Mouse (Mus musculus) skeletal muscle tissue, adult 2 months (tissue): ENCODE data around the gene Rap1b.
"Not testable (repeated sequence)": the region's sequence is repeated elsewhere in the genome, so short reads cannot be mapped to it uniquely, and the experiment has no call there.

Experiments used
- DNase-seq: peaks from one replicate; pipeline ENCODE4 v3.0.0-alpha.2; 2012; ENCODE audit warnings: low read depth, low spot score

Gene Rap1b

GRCm38 (mm10) chr10:117845597-117846259 is at the start of gene Rap1b:
Gene Rap1b (minus strand): TSS chr10:117846035.
- DNase-seq: peak; percentile 91

- no peak for DNase-seq
Observed at GRCm38 (mm10) chr10:117895186-117895585, 49.4 kb upstream of the Rap1b start.

- DNase-seq: no peak
Observed at GRCm38 (mm10) chr10:117894114-117895035, 48.5 kb upstream of the Rap1b start.

DNA sequence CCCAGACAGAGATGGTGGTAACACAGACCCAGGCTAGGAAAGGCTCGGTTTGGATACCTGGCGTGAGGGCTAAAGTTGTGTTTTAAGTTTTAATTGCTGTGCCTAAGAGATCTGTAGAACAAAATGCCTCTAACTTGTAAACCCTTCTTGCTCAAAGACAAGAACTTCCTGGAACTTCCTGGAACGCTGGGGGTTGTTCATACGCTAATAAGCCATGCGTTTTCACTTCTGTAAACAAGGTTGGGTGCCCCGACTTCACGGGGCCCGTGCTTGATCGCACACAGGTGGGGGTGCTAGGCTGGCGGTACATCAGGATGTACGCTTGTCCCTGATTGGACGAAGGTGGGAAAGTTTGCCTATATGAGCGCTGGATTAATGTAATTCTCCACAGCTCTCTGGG is 47.3 kb upstream of the Rap1b start:
- DNase-seq: not testable (repeated sequence)

DNA sequence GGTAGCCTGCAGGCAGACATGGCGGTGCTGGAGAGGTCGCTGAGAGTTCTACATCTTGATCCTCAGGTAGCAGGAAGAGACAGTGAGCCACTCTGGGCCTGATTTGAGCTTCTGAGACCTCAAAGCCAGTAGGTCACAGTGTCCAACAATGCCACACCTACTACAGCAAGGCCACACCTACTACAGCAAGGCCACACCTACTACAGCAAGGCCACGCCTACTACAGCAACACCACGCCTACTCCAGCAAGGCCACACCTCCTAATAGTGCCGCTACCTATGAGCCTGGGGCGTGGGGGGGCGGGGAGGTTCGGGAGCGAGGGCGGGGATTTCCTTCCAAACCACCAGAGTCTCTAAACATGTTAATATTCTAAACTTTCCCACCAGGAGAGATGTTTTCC is 45.5 kb upstream of the Rap1b start:
- no peak for DNase-seq

DNA sequence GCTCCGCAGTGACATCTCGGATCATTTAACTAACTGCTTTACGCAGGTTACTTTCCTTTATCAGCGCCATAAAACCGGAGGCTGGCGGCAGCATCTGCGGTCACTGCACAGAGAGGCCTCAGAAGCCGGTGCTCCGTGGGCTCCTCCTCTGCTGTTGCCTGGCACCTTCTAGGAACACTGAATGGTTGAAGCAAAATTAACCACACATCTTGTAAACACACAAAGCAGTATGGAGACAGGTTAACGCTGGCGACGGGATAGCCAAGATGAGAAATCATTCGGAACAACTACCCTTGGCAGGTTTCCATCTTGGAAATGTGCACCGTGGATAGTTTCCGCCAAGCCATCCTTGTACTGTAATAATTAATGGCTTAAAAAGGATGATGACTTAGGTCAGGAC is 43.0 kb upstream of the Rap1b start:
- no peak for DNase-seq

- DNase-seq: no peak
Observed at GRCm38 (mm10) chr10:117885358-117885757, 39.5 kb upstream of the Rap1b start.

- DNase-seq: no peak
Observed at GRCm38 (mm10) chr10:117884760-117885159, 38.9 kb upstream of the Rap1b start.

- no peak for DNase-seq
Observed at GRCm38 (mm10) chr10:117883438-117883837, 37.6 kb upstream of the Rap1b start.

DNA sequence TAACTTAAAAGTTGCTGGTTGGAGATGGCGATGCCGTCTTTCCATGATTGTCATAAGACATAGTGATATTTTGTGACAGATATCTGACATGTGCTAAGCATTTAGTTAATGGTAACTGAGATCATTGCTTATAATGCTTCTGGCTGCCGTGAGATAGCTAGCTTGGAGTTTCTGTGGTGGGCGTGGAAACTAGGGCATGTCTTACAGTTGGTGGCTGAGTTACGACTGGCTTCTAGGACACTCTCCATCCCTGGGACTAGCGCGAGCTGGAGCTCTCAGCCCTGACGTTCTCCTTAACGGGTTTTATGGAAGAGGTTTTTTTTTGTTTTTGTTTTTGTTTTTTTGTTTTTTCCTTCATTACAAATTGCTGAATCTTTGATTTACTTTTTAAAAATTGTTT is 32.8 kb upstream of the Rap1b start:
- DNase-seq: no peak

DNA sequence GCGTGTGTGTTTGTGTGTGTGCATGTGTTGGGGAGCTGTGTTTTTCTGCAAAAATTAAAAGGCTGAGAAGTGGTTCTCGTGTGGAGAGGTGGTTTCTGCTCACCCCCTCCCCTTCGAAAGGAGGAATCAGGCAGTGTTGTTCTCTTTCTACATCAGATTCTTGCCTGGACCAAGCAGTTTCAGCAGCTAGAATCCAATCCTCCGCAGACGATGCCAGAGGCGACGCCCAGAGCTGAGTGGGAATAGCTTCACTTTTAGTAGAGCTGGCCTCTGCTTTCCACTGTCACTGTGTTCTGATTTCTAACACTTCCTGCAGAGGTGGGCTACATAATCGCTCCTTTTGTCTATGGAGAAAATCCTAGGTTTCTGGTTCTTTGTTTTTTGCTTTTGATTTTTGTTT is 31.0 kb upstream of the Rap1b start:
- no peak for DNase-seq

GRCm38 (mm10) chr10:117876400-117876799 is 30.6 kb upstream of the Rap1b start:
- DNase-seq: no peak

DNA sequence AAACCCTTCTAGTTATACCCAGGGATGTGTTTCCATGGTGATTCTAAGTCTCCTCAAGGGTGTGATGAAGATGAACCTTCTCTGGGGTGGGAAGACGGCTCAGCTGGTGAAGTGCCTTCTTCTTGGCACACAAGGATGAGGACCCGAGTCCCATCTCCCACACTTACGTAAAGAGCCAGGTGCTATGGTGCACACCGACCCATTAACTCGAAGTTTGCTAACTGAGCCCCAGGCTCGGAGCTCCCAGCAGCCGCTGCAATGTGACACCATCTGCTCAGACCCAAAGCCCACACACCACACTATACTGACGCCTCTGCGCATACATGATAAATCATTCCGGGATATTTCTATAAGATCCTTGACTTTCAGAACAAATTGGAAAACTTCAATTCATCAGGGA is 29.1 kb upstream of the Rap1b start:
- DNase-seq: no peak

DNA sequence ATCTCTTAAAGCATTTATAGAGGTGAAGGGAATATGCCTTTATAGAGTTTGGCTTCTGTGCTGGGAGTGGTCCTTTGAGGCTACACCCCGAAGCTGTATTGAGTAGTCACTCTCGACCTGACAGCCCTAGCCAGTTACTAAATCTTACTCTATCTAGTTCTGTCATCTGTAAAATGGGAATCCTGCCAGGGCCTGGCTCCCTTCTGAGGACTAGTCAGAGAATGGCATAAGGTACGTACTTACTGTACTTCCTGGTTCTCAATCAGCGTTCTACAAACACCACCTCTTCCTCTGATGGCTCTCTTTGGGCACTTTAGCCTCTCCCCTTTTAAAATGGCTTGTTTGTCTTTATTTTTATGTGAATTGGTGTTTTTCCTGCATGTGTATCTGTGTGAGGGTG is 28.1 kb upstream of the Rap1b start:
- no peak for DNase-seq

GRCm38 (mm10) chr10:117872468-117872867 is 26.6 kb upstream of the Rap1b start:
- DNase-seq: no peak

DNA sequence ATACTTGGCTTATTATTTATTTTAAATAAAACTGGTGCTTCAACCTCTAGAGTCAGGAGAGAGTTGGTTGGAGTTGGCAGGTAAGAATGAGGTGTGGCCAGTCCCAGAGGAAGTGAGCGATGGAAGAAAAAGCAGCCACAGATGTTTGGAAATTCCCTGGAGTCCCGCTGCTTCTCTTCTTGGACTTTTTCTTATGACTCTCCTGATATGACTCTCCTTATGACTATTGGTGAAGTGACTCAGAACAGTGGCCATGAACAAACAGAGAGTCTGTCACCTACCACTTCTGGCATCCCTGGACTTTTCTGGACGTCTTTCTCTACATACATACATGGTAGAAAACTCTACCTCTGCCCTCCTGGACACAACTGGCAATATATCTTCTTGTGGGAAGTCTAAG is 21.5 kb upstream of the Rap1b start:
- DNase-seq: no peak

GRCm38 (mm10) chr10:117866641-117867040 is 20.8 kb upstream of the Rap1b start:
- no peak for DNase-seq

DNA sequence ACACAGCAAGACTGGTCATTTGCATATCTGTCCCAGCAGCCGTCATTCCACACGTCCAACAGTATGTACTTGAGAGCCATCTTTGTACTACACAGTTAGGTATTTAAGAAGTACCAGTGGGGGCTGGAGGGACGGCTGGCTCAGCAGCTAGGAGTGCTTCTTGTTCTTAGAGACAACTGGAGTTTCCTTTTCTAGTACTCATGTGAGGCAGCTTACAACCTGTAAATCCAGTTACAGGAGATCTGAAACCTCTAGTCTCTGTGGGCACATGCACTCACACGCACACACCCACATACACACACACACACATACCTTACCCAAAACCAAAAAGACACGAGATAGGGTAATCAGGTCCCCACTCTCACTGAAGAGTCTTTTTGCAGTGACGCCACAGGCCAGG is 18.9 kb upstream of the Rap1b start:
- no peak for DNase-seq

DNA sequence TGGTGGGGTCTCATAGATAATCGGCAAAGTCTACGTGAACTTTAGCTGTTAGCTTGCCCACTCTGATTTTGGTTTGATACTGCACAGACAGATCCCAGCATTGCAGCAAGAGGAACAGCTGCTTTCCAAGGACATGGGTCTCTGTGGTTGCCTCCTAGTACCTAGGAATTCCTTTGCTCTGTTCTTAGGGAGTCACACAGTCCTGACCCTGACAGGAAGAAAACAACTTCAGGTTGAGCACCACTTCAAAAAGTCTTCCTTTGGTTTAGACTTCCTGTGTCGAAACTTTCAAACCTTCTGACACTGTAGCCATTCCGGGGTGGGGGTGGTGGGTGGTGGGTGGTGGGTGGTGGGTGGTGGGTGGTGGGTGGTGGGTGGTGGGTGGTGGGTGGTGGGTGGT is 18.4 kb upstream of the Rap1b start:
- DNase-seq: no peak

DNA sequence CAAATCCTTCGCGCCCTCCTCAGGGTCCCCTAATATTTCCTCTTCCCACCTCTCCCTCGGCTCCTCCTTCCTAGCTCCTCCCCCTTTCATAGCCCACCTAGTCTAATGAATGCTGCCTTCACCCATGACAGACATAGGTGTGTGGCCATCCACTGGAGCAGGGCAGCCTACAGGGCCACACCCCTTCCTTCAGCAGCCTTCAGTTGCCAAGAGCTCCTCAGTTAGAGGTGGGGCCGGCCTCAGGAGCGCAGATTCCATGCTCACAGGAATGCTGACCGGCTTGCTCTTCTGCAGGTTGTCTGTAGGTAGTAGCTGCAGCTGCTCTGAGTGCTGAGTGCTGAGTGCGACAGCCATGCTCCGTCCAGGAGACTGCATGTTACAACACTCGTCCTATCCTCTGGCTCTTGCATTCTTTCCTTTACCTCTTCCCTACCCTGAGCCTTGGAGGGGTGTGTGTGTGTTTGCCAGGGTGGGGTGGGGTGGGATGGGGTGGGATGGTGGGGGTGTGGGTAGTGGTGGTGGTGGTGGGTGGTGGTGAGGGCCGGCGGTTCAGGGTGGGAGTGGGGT is 16.3 kb upstream of the Rap1b start:
- no peak for DNase-seq

DNA sequence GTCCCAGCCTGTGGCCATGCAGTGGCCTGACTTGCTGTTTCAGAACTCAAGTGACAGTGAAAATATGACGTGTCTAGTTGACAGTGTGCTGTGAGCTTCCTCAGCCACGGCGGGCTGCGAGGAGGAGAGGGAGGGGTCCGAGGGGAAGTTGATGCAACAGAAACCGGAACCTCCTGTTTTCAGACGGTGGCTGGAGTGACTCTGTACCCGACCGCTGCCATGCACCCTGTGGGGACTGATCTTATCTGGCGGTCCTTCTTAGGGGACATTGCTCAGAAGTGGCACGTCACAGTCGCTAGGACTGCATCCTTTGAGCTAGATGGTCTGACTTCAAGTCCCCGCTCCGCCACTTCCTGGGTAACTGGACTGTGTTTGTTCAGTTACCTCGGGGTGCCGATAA is 15.1 kb upstream of the Rap1b start:
- DNase-seq: peak; percentile 19

DNA sequence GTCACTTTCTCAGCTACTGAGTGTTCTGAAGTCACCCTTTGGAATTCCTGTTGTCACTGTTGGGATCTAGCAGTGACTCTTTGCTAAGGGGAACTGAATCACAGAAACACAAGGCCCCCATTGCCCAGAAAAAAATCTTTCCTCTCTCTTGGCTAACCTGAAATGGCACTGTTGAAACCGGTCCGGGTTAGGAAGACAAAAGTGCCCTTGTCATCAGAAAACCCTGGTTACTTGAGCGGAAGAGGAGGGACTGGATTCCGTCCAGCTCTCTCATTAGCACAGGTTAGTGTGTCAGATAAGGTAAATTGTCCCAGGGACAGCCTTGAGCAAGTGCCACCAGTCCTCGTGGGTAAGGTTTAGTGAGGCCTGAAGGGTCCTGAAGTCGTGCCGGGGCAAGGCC is 14.5 kb upstream of the Rap1b start:
- no peak for DNase-seq

GRCm38 (mm10) chr10:117859800-117860199 is 14.0 kb upstream of the Rap1b start:
- DNase-seq: no peak
